Mouse (Mus musculus) liver, embryonic 15.5 days (tissue): ENCODE results near the gene Slc29a3. TPM values are rescaled to one million over a fixed set of nuclear protein-coding genes. Genes with fewer than 3 reads are reported as not detected.

ENCODE experiments used
- polyA plus RNA-seq: library from polyadenylated mRNA; unstranded; fragments of >200 nt; fragmentation: Nextera tagmentation; extraction: Ambion mirVana; gene quantifications from 2 replicates; pipeline ENCODE4 v1.2.1, GENCODE M21; 2015

Gene Slc29a3
- polyA plus RNA-seq, 1 experiment from 2014 or later: 3.7 TPM

Other genes with a start within 250 kb of the Slc29a3 start
- gene Cdh23, start 56.3 kb downstream of the Slc29a3 start, polyA plus RNA-seq: 0.25 and 0.45 TPM in 2 replicates
- gene Unc5b, start 78.8 kb upstream of the Slc29a3 start, polyA plus RNA-seq: 0.25 and 0.29 TPM in 2 replicates